Mouse (Mus musculus): ENCODE results near the gene Lmod1.

GRCm38 (mm10) chr1:135330578-135330977 is 6.0 kb downstream of the Lmod1 start:
- no peak for TF ChIP-seq POLR2A (IDR thresholded peaks at IDR 0.05; ENCODE audit: borderline replicate concordance, extremely low read depth, insufficient read depth, insufficient read length, poor library complexity, severe bottlenecking)
- no peak for TF ChIP-seq CTCF (IDR thresholded peaks at IDR 0.05; ENCODE audit: borderline replicate concordance, extremely low read depth, insufficient read depth, insufficient read length)
